Mouse (Mus musculus) olfactory bulb, adult 2 months (tissue): ENCODE measurements around the gene Dusp5.

Experiments used
- CTCF ChIP-seq: fragments of 200-500 bp; IDR thresholded peaks from 2 replicates; pipeline ENCODE4 v1.5.1; 2012; ENCODE audit warnings: low read depth, mild to moderate bottlenecking, low read length, moderate library complexity; ENCODE audit not compliant: insufficient read depth
- POLR2A ChIP-seq: fragments of 200-500 bp; IDR thresholded peaks from 2 replicates; pipeline ENCODE4 v1.6.1; 2012; ENCODE audit warnings: mild to moderate bottlenecking, low read depth, low read length, moderate library complexity; ENCODE audit not compliant: insufficient read depth

DNA sequence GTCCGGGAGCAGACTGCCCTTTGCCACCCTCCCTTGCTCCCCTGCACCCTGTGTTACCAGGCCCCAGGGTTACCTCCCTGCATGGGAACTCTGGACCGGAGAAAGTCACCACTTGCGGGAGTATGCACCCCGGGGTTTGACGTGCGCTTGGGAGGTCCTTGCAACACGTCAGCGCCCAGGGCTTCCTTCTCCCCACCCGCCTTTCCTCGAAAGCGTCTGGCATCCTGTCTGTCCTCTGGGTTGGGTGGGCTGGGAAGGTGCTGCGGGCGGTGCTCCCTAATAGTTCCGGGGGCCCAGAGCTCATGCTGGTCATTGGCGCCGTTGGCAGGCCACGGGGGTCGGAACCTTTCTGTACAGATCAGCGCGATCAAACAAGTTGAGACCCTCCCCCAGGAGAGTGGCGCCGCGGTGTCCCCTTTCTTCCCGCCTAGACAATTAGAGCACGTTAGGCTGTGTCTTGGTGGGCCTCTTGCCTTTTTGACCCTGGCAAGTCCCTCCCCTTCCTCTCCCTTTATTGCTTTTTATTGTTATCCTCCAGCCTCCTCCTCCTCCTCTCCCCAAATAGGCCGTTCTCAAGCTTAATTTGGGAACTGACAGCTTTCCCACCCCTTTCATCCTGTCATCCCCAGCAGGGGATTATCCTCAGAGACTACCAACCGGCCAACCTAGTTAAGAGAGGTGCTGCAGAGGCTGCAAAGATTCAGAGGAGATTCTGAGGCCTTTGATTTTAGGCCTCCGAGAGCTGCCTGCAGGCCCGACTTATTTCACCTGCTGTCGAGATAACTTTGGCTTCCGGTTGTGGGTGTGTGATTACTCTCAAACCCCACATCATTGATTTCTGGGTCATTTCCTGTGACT, 1.0 kb downstream of the Dusp5 start:
- TF ChIP-seq POLR2A (no peak), CTCF (no peak)
